Mouse (Mus musculus) bone marrow, adult 2 months (tissue): ENCODE data around the gene Zfp277.

Source experiments
- CTCF ChIP-seq: fragments of 200-500 bp; IDR thresholded peaks from 2 replicates; pipeline ENCODE4 v1.5.1; 2011; ENCODE audit warnings: low read length, control low read depth; ENCODE audit not compliant: control insufficient read depth, insufficient read depth
- POLR2A ChIP-seq: fragments of 200-500 bp; IDR thresholded peaks from 2 replicates; pipeline ENCODE4 v1.6.1; 2011; ENCODE audit warnings: low read depth, mild to moderate bottlenecking, control low read depth, low read length, borderline replicate concordance; ENCODE audit not compliant: control insufficient read depth

DNA sequence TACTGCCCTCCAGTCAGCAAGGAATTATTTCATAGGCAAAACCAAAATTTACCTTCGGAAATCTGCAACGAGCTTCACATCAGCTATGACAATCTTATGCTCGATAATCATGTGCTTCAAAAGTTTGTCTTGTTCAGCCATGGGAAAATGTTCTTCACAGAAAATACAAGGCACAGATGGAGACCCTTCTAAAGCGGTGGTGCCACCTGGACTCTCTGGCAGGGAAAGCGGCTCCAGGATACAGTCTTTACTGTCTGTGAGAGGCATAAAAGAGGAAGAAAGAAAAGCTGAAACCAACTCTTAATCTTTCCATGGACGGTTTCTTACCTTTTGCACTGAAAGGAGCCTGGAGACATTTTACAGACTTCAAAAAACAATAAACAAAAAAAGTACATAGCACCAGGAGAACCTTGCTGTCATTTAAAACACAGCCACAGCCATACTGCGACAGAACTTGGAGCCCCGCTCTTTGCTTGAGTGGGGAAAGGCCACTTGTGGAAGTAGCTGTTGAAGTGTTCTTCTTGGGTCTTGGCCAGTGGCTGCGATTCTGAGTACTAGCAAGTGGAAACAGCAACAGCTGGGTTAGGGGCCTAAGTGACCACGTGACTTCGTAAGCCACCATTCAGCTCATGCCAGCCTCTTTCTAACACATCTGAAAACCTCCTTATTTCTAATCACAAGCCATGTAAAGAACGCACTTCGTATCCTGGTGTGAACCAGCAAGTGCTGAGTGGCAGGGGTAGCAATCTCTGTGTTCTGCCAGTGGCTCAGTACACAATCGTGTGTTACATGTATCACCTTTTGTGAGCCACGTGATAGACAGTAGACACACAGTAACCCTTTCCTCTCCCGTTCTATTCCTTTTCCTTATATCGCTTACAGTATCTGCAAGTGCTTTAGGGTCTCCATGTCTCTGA lies 66.8 kb downstream of the Zfp277 start:
- no peak for TF ChIP-seq POLR2A
- no peak for TF ChIP-seq CTCF
